Mouse (Mus musculus) cortical plate, adult 2 months (tissue): Measurements from ENCODE around the gene Ifna7.
"Not testable (repeated sequence)": the region's sequence is repeated elsewhere in the genome, so short reads cannot be mapped to it uniquely, and the experiment has no call there.

Experiments
- CTCF ChIP-seq: fragments of 200-500 bp; IDR thresholded peaks from 2 replicates; pipeline ENCODE4 v1.5.1; 2011; ENCODE audit warnings: mild to moderate bottlenecking, control low read depth, low read length; ENCODE audit not compliant: insufficient read depth; ENCODE audit errors: extremely low read depth
- POLR2A ChIP-seq: fragments of 200-500 bp; IDR thresholded peaks from 2 replicates; pipeline ENCODE4 v1.6.1; 2011; ENCODE audit warnings: mild to moderate bottlenecking, low read length, control low read depth; ENCODE audit not compliant: insufficient read depth; ENCODE audit errors: extremely low read depth

DNA sequence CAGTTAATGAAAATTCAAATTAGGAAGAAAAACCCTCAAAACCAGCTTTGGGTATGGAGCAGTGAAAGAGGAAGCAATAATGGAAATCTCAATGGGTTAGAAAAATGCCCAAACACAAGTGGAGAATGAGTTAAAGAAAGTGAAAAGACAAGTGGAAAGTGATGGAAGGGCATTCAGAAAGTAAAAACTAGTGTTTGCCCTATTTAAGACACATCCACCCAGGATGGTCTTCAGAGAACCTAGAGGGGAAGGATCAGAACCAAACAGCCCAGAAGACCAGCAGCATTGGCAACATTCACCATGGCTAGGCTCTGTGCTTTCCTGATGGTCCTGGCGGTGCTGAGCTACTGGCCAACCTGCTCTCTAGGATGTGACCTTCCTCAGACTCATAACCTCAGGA lies 19.2 kb downstream of the Ifna7 start, which contains the start of gene Ifna5:
- not testable (repeated sequence) for TF ChIP-seq CTCF, POLR2A
